ENCODE assay signal across 22 mouse cellular contexts in genomic region chr17:54154536-54154935, GRCm38 (mm10).
DNase-seq lines count a peak whose midpoint lies in the region; ATAC-seq and TF ChIP-seq lines count a peak whose summit lies in the region.
"Had no signal": no experiment of that assay in that cellular context is flagged by ENCODE, and none has a peak within 500 bp of the region (broad histone marks: within the 10 kb centered on the region; RNA-seq: fewer than 3 reads in every experiment).

No protein-coding gene starts in this region.

- H3K4me1 ChIP-seq in midbrain, embryonic 14.5 days (ENCODE audit: control insufficient read depth, insufficient read depth, low read length), result no peaks in the 10 kb centered on the region
- H3K4me1 ChIP-seq in liver, postnatal 0 days (ENCODE audit: insufficient read depth), result no peaks in the 10 kb centered on the region
- H3K4me1 ChIP-seq: embryonic facial prominence, embryonic 13.5 days; embryonic facial prominence, embryonic 15.5 days; forebrain, embryonic 12.5 days had no signal

- peaks cover 2% of the 10 kb centered on the region; the same call in 1 of the 2 replicates for H3K9me3 ChIP-seq in midbrain, embryonic 14.5 days (ENCODE audit: control insufficient read depth, low read length)
- H3K9me3 ChIP-seq in liver, postnatal 0 days (ENCODE audit: low read length), result no peaks in the 10 kb centered on the region
- H3K9me3 ChIP-seq: embryonic facial prominence, embryonic 13.5 days; embryonic facial prominence, embryonic 15.5 days; forebrain, embryonic 12.5 days had no signal

- no peak overlapping the region for H3K9ac ChIP-seq in midbrain, embryonic 14.5 days (replicated peaks; ENCODE audit: low read length)
- H3K9ac ChIP-seq in liver, postnatal 0 days (replicated peaks), result no peak overlapping the region
- H3K9ac ChIP-seq: embryonic facial prominence, embryonic 13.5 days; embryonic facial prominence, embryonic 15.5 days; forebrain, embryonic 12.5 days had no signal

- H3K27me3 ChIP-seq in C2C12 (ENCODE audit: control insufficient read depth, insufficient read depth, insufficient read length) (no peaks in the 10 kb centered on the region), Patski (no peaks in the 10 kb centered on the region), myocyte (ENCODE audit: control insufficient read depth, insufficient read depth, insufficient read length) (no peaks in the 10 kb centered on the region)
- H3K27me3 ChIP-seq in midbrain, embryonic 14.5 days (ENCODE audit: control insufficient read depth, insufficient read depth, low read length), result no peaks in the 10 kb centered on the region
- no peaks in the 10 kb centered on the region for H3K27me3 ChIP-seq in liver, postnatal 0 days (ENCODE audit: insufficient read depth, low read length)
- H3K27me3 ChIP-seq: embryonic facial prominence, embryonic 13.5 days; embryonic facial prominence, embryonic 15.5 days; forebrain, embryonic 12.5 days had no signal

- TF ChIP-seq CTCF in C2C12 (IDR thresholded peaks at IDR 0.05; ENCODE audit: control insufficient read depth, insufficient read depth, insufficient read length), result no peak
- TF ChIP-seq CTCF in Patski (IDR thresholded peaks at IDR 0.05), result no peak
- TF ChIP-seq CTCF in liver, postnatal 0 days (IDR thresholded peaks at IDR 0.05; ENCODE audit: low read depth), result no peak

- no peak overlapping the region for H3K27ac ChIP-seq in midbrain, embryonic 14.5 days (replicated peaks; ENCODE audit: low read depth, low read length)
- no peak overlapping the region for H3K27ac ChIP-seq in liver, postnatal 0 days (ENCODE audit: low read depth)
- H3K27ac ChIP-seq: embryonic facial prominence, embryonic 13.5 days; embryonic facial prominence, embryonic 15.5 days; forebrain, embryonic 12.5 days had no signal

- peak; percentile 31 for ATAC-seq in Patski
- no peak for ATAC-seq in midbrain, embryonic 14.5 days (ENCODE audit: low FRiP score, low TSS enrichment)
- no peak for ATAC-seq in liver, postnatal 0 days
- ATAC-seq: forebrain, embryonic 14.5 days; forebrain, embryonic 16.5 days had no signal

- no peak for TF ChIP-seq POLR2A in myocyte (IDR thresholded peaks at IDR 0.05; ENCODE audit: insufficient read length, low read depth)

- CTCF ChIA-PET in Patski (lab: Charles Lee), result no interaction called here

- peak overlapping the region; percentile 37 for H3K4me2 ChIP-seq in myocyte (ENCODE audit: low read depth)
- H3K4me2 ChIP-seq in midbrain, embryonic 14.5 days (ENCODE audit: low read length), result no peak overlapping the region
- H3K4me2 ChIP-seq in liver, postnatal 0 days (ENCODE audit: low read depth, low read length), result no peak overlapping the region
- H3K4me2 ChIP-seq: embryonic facial prominence, embryonic 13.5 days; embryonic facial prominence, embryonic 15.5 days; forebrain, embryonic 12.5 days had no signal

- in situ Hi-C loops in Patski (cut with MboI; ENCODE audit: low pct_unique_long_range_greater_than_20kb), result loop anchor here (5.0 to 25.0 kb wide), 2 partner anchors 77 to 467 kb away; partner anchors contain the start of gene Sgo1

- no peak overlapping the region for H3K4me3 ChIP-seq in C2C12 (ENCODE audit: insufficient read depth, poor library complexity, severe bottlenecking)
- H3K4me3 ChIP-seq in myocyte, result no peak overlapping the region
- H3K4me3 ChIP-seq in midbrain, embryonic 14.5 days (replicated peaks; ENCODE audit: low read depth, low read length), result no peak overlapping the region
- no peak overlapping the region for H3K4me3 ChIP-seq in liver, postnatal 0 days (ENCODE audit: low read depth, low read length)
- H3K4me3 ChIP-seq: embryonic facial prominence, embryonic 13.5 days; embryonic facial prominence, embryonic 15.5 days; forebrain, embryonic 12.5 days had no signal

- POLR2A ChIA-PET in Patski (lab: Charles Lee), result no interaction called here

- no peak for TF ChIP-seq EP300 in liver, postnatal 0 days (IDR thresholded peaks at IDR 0.05; ENCODE audit: low read depth)

- DNase-seq in Patski (ENCODE audit: low read depth, low spot score), result no peak
- DNase-seq in heart, postnatal 4 days, result no peak
- no peak for DNase-seq in midbrain, embryonic 14.5 days
- DNase-seq in liver, postnatal 0 days, result no peak
- DNase-seq: adrenal gland, adult 2 months; adrenal gland, postnatal 10 days; adrenal gland, postnatal 25 days; B cell, adult 2 months; cerebellum, adult 11 months; cerebellum, adult 18-20 months; cerebellum, adult 8-10 months; cerebellum, adult 9-11 months; cerebellum, postnatal 14 days; cerebellum, postnatal 36 days; embryo, embryonic 11 days had no signal

- H3ac ChIP-seq in C2C12 (ENCODE audit: control insufficient read depth, insufficient read length, low read depth), result no peak overlapping the region
- no peak overlapping the region for H3ac ChIP-seq in myocyte (ENCODE audit: control insufficient read depth, insufficient read length)

- no peaks in the 10 kb centered on the region for H3K79me2 ChIP-seq in C2C12 (ENCODE audit: control insufficient read depth, insufficient read depth)
- H3K79me2 ChIP-seq in myocyte (ENCODE audit: control insufficient read depth, insufficient read depth), result no peaks in the 10 kb centered on the region

- no peaks in the 10 kb centered on the region for H3K79me3 ChIP-seq in C2C12 (ENCODE audit: low read depth)

- H3K36me3 ChIP-seq in C2C12 (ENCODE audit: control insufficient read depth, insufficient read depth) (no peaks in the 10 kb centered on the region), myocyte (ENCODE audit: control insufficient read depth, insufficient read depth) (no peaks in the 10 kb centered on the region)
- no peaks in the 10 kb centered on the region for H3K36me3 ChIP-seq in midbrain, embryonic 14.5 days (ENCODE audit: control insufficient read depth, insufficient read depth, low read length)
- no peaks in the 10 kb centered on the region for H3K36me3 ChIP-seq in liver, postnatal 0 days (replicated peaks; ENCODE audit: insufficient read depth, low read length)
- H3K36me3 ChIP-seq: embryonic facial prominence, embryonic 13.5 days; embryonic facial prominence, embryonic 15.5 days; forebrain, embryonic 12.5 days had no signal

TF ChIP-seq in C2C12, 6 proteins besides CTCF, POLR2A, EP300 and RAD21:
- TF ChIP-seq USF1 (IDR thresholded peaks at IDR 0.05; ENCODE audit: low read depth), result no peak
- TF ChIP-seq MAX (IDR thresholded peaks at IDR 0.05), result no peak
- TF ChIP-seq MYOD1 (IDR thresholded peaks at IDR 0.05; ENCODE audit: control insufficient read depth, insufficient read length, low read depth), result no peak
- peak; percentile 69 for TF ChIP-seq FOSL1 (IDR thresholded peaks at IDR 0.05; ENCODE audit: insufficient read depth, low read length, poor library complexity, severe bottlenecking)
- TF ChIP-seq CEBPB (IDR thresholded peaks at IDR 0.05; ENCODE audit: low read depth), result peak; percentile 54

TF ChIP-seq in myocyte, 11 proteins besides CTCF, POLR2A, EP300 and RAD21:
- TF ChIP-seq CEBPB (IDR thresholded peaks at IDR 0.05; ENCODE audit: insufficient read depth, poor library complexity, severe bottlenecking) (0 out of 2 replicates have a peak, but pooled peaks have one; percentile 44), MAX (IDR thresholded peaks at IDR 0.05; ENCODE audit: low read depth) (no peak)
TF ChIP-seq in myocyte: peak in this region for 1.
